Mouse (Mus musculus) neural tube, embryonic 13.5 days (tissue): ENCODE measurements around the gene Golph3. TPM values are rescaled to one million over a fixed set of nuclear protein-coding genes. Genes with fewer than 3 reads are reported as not detected.

Experiments used
- ATAC-seq: fragments of 200-750 bp; cut with Nextera tagmentation; 2 replicates; pipeline ENCODE4 v1.8.0; 2017; ENCODE audit warnings: low read depth, mild to moderate bottlenecking, moderate TSS enrichment, moderate library complexity
- H3K27ac ChIP-seq: fragments of 300-500 bp; sonication (generic); replicated peaks from 2 replicates; pipeline ENCODE4 v1.5.1; 2015; ENCODE audit warnings: moderate library complexity, mild to moderate bottlenecking, inconsistent platforms
- H3K27me3 ChIP-seq: fragments of 300-500 bp; sonication (generic); 2 replicates; pipeline ENCODE4 v1.6.1; 2015; ENCODE audit warnings: mild to moderate bottlenecking, inconsistent platforms
- H3K36me3 ChIP-seq: fragments of 300-500 bp; sonication (generic); 2 replicates; pipeline ENCODE4 v1.6.1; 2015; ENCODE audit warnings: mild to moderate bottlenecking, inconsistent platforms
- H3K4me1 ChIP-seq: fragments of 300-500 bp; sonication (generic); replicated peaks from 2 replicates; pipeline ENCODE4 v1.6.1; 2015; ENCODE audit warnings: inconsistent platforms
- H3K4me2 ChIP-seq: fragments of 300-500 bp; sonication (generic); 2 replicates; pipeline ENCODE4 v1.6.1; 2015; ENCODE audit warnings: inconsistent platforms, mild to moderate bottlenecking, moderate library complexity
- H3K4me3 ChIP-seq: fragments of 300-500 bp; sonication (generic); 2 replicates; pipeline ENCODE4 v1.5.1; 2015; ENCODE audit warnings: mild to moderate bottlenecking, inconsistent platforms
- H3K9ac ChIP-seq: fragments of 300-500 bp; sonication (generic); 2 replicates; pipeline ENCODE4 v1.6.1; 2015; ENCODE audit warnings: moderate library complexity, mild to moderate bottlenecking, inconsistent platforms
- H3K9me3 ChIP-seq: fragments of 300-500 bp; sonication (generic); 2 replicates; pipeline ENCODE4 v1.6.1; 2016; ENCODE audit warnings: inconsistent platforms
- WGBS: fragments of 180-500 bp; shearing (Covaris S2); methylation state at CpG from one replicate; pipeline ENCODE4 v1.1.7; 2015; 5-methylcytosine and 5-hydroxymethylcytosine counted together
- polyA plus RNA-seq: library from polyadenylated mRNA; unstranded; fragments of >200 nt; fragmentation: Nextera tagmentation; extraction: Ambion mirVana; gene quantifications from 2 replicates; pipeline ENCODE4 v1.2.1, GENCODE M21; 2015

Golph3 gene
- polyA plus RNA-seq, 1 experiment from 2014 or later, result 82.9 TPM

DNA sequence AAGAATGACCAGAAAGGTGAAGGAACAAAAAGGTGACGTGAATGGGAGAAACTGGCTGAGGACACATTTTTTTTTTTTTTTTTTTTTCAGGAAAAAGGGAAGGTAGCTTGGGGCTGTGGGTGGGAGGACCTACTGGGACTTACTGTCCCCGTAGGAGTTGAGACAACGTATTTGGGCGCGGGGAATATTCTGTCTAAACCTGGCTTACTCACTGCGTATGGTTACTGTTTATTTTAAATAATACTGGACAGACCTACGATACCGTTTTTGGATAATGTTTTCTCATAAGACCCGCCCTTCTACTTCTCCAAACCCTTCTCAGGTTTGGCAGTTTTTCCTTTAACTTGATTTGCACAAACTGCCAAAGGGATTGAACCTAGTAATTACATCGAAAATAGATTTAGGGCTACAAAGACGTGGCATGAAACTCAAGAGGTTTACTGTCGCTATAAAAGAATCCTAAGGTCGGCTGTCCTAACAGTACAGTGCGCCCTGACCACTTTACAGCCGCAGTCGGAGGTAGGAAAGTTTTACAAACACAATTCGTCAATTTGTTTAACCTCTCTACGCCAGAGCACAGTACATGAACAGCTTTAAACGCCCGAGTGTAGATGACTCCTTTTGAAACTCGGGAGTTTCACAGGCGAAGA is 684 bp upstream of the Golph3 start:
- peaks cover 31% of the 10 kb centered on the region for H3K4me1 ChIP-seq
- H3K36me3 ChIP-seq, result no peaks in the 10 kb centered on the region
- H3K4me3 ChIP-seq, result peak overlapping the region; percentile 100
- no peaks in the 10 kb centered on the region for H3K9me3 ChIP-seq
- 5% methylated on average over 22 of the region's 22 CpGs for WGBS
- peak overlapping the region; percentile 79 for H3K4me2 ChIP-seq
- no peak; the same call in 1 of the 2 replicates for ATAC-seq
- H3K27ac ChIP-seq, result peak overlapping the region; percentile 94
- peaks cover 10% of the 10 kb centered on the region for H3K27me3 ChIP-seq
- peak overlapping the region; percentile 98 for H3K9ac ChIP-seq

GRCm38 (mm10) chr15:12321788-12322621 is 755 bp downstream of the Golph3 start, which contains the start of gene 1810049J17Rik:
1810049J17Rik (minus strand) TSS chr15:12321899.
- peak within 1 kb of the TSS; percentile 79 for H3K4me2 ChIP-seq
- ATAC-seq, result peak; percentile 36
- WGBS, result under 1% methylated on average over 68 of the region's 70 CpGs

DNA sequence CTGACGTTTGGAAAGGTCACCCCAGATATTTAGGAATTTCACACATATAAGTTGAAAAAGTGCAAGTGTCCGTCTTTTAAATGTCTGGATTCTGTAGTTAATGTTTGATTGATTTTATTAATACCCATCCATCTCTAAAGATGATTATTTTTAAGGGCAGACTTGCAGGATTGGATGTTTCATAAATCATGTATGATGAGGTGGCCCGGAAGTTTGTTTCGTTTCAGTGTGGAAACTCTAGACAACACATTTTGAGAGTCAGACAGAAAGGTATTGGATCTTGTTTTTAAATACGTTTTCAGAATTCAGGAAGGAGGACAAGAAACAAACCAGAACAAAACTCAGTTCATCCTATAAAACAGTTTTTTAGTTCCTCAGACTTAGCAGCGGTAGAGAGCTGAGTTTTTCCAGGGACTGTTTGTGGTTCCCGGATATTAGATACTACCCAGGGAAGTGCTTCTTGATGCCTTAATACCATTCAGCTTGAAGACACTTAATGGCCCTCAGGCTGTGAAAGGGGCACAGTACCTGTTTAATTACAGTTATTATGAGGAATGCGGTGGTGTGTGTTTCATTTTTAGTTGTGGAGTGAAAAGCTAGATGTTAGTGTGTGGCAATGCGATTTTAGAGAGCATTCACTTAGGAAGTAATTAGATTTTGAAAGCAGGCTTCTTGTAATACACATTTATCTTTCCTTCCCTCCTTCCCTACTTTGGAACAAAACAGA is 1.6 kb downstream of the Golph3 start:
- WGBS, result 14% methylated on average over 9 of the region's 9 CpGs
- Histone ChIP-seq H3K27me3 (peaks cover 10% of the 10 kb centered on the region), H3K9ac (peak overlapping the region; percentile 98), H3K36me3 (0 out of 2 replicates have a peak, but pooled peaks cover 5% of the 10 kb centered on the region), H3K4me3 (peak overlapping the region; percentile 100), H3K27ac (no peak overlapping the region), H3K9me3 (no peaks in the 10 kb centered on the region), H3K4me2 (peak overlapping the region; percentile 79), H3K4me1 (peaks cover 40% of the 10 kb centered on the region)
- ATAC-seq, result no peak

More at GRCm38 (mm10) chr15:12321788-12322621, 755 bp downstream of the Golph3 start, which contains the start of gene 1810049J17Rik:
- Histone ChIP-seq H3K9me3 (no peaks in the 10 kb centered on the region), H3K27ac (peak within 1 kb of the TSS; percentile 94), H3K36me3 (0 out of 2 replicates have a peak, but pooled peaks cover 5% of the 10 kb centered on the region), H3K4me3 (peak within 1 kb of the TSS; percentile 100), H3K4me1 (peaks cover 39% of the 10 kb centered on the region), H3K27me3 (peaks cover 10% of the 10 kb centered on the region), H3K9ac (peak within 1 kb of the TSS; percentile 98)

GRCm38 (mm10) chr15:12324326-12324725 is 3.1 kb downstream of the Golph3 start:
- H3K4me2 ChIP-seq, result peak overlapping the region; percentile 79
- peaks cover 5% of the 10 kb centered on the region for H3K27me3 ChIP-seq
- H3K4me1 ChIP-seq, result peaks cover 49% of the 10 kb centered on the region
- H3K27ac ChIP-seq, result no peak overlapping the region
- 0 out of 2 replicates have a peak, but pooled peaks cover 5% of the 10 kb centered on the region for H3K36me3 ChIP-seq
- 100% methylated on average over 1 of the region's 1 CpGs for WGBS
- no peaks in the 10 kb centered on the region for H3K9me3 ChIP-seq
- ATAC-seq, result no peak
- H3K4me3 ChIP-seq, result no peak overlapping the region
- H3K9ac ChIP-seq, result no peak overlapping the region

GRCm38 (mm10) chr15:12330389-12330788 is 9.1 kb downstream of the Golph3 start:
- Histone ChIP-seq H3K36me3 (0 out of 2 replicates have a peak, but pooled peaks cover 5% of the 10 kb centered on the region), H3K27ac (no peak overlapping the region), H3K4me2 (no peak overlapping the region), H3K9ac (no peak overlapping the region), H3K4me1 (peaks cover 34% of the 10 kb centered on the region), H3K4me3 (no peak overlapping the region), H3K27me3 (no peaks in the 10 kb centered on the region), H3K9me3 (no peaks in the 10 kb centered on the region)
- WGBS, result 81% methylated on average over 3 of the region's 3 CpGs
- no peak for ATAC-seq

DNA sequence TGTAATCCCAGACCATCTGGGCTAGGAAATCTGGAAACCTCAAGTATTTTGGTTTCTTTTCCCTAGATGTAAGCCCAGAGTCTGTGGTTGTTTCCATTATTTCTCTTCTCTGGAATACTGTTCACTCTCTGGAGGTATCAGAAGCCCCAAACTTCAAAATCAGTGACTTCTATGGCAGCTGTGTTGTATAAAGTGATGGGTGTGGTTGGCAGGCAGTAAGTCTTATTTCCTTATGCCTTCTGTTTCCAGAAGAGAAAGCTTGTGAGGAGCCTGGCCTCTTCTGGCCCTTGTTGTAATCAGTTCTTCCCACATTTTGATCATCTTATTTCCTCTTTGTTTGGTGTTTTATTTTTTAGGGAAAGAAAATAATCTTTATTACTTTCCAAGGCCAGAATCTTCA is 9.6 kb downstream of the Golph3 start:
- Histone ChIP-seq H3K9me3 (no peaks in the 10 kb centered on the region), H3K36me3 (0 out of 2 replicates have a peak, but pooled peaks cover 2% of the 10 kb centered on the region), H3K4me3 (no peak overlapping the region), H3K4me1 (peaks cover 29% of the 10 kb centered on the region), H3K27ac (no peak overlapping the region), H3K9ac (no peak overlapping the region), H3K4me2 (no peak overlapping the region), H3K27me3 (no peaks in the 10 kb centered on the region)
- ATAC-seq, result no peak

DNA sequence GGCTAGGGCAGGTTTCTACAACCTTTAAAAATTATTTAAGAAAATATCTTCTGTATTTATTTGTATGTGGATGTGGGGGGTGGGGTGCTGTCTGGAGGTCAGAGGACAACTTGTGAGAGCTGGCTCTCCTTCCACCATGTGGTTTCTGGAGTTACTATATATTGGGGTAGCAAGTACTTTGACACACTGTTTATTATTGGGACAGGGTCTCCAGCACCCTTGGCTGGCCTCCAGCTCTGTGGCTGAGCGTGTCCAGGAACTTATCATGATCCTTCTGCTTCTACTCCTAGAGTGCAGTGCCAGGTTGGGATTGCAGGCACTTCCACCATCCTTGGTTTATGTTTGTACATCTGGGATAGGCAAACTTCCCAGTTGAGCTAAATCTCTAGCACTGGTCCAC is 10.1 kb downstream of the Golph3 start:
- Histone ChIP-seq H3K27ac (no peak overlapping the region), H3K36me3 (no peaks in the 10 kb centered on the region), H3K9me3 (no peaks in the 10 kb centered on the region), H3K4me2 (no peak overlapping the region), H3K9ac (no peak overlapping the region), H3K4me1 (peaks cover 24% of the 10 kb centered on the region), H3K27me3 (no peaks in the 10 kb centered on the region), H3K4me3 (no peak overlapping the region)
- ATAC-seq, result no peak
- WGBS, result 72% methylated on average over 1 of the region's 1 CpGs

GRCm38 (mm10) chr15:12334381-12334780 is 13.1 kb downstream of the Golph3 start:
- peaks cover 20% of the 10 kb centered on the region; the same call in 1 of the 2 replicates for H3K4me1 ChIP-seq
- no peak for ATAC-seq
- 93% methylated on average over 4 of the region's 4 CpGs for WGBS
- no peaks in the 10 kb centered on the region for H3K36me3 ChIP-seq
- no peak overlapping the region for H3K4me2 ChIP-seq
- no peaks in the 10 kb centered on the region for H3K27me3 ChIP-seq
- no peak overlapping the region for H3K4me3 ChIP-seq
- H3K27ac ChIP-seq, result no peak overlapping the region
- H3K9me3 ChIP-seq, result no peaks in the 10 kb centered on the region
- no peak overlapping the region for H3K9ac ChIP-seq

DNA sequence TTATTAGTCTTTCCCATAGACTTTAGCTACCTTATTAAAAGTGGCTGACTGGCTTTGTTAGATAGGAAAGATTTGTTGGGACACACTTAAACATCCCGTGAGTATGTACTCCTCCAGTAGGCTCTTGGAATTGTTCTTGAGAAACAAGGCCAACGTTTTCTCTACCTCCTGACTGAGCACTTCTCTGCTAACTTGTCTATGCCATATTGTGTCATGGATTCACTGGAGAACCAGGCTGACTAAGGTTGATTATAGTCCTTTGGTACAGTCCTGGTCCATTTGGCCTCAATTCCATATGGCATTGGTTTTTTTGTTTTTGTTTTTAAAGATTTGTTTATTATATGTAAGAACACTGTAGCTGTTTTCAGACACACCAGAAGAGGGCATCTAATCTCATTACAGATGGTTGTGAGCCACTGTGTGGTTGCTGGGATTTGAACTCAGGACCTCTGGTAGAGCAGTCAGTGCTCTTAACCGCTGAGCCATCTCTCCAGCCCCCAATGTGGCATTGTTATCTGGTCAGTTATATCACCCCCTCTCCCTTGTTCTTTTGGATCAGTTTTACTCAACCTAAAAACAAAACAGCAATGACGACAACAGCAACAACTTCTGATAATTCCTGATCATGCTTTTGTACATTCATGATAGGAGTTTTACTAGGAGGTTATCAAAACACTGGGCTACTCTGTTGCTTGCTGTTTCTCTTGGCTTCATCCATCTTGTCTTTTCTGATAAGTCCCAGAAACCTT is 16.0 kb downstream of the Golph3 start:
- no peak overlapping the region for H3K4me3 ChIP-seq
- H3K9ac ChIP-seq, result no peak overlapping the region
- H3K36me3 ChIP-seq, result no peaks in the 10 kb centered on the region; the same call in 1 of the 2 replicates
- no peak for ATAC-seq
- H3K4me1 ChIP-seq, result peaks cover 16% of the 10 kb centered on the region; the same call in 1 of the 2 replicates
- H3K4me2 ChIP-seq, result no peak overlapping the region
- no peaks in the 10 kb centered on the region for H3K9me3 ChIP-seq
- H3K27me3 ChIP-seq, result no peaks in the 10 kb centered on the region
- WGBS, result 89% methylated on average over 4 of the region's 4 CpGs
- H3K27ac ChIP-seq, result no peak overlapping the region

DNA sequence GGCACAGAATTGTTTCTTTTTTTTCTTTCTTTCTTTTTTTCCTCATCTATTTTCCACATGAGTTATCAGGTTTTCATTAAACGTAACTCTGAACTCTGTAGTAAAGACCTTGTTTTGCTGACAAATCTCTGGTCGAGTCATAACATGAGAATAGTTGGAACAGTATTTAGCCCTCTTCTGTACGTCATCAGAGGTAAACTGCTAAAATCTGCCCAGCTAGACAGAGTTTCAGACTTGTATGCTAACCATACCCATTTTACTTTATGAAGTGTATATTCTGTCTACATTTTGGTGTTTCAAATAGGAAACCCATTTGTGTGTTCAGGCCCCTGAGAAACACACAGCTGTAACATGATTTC is 16.5 kb downstream of the Golph3 start:
- no peaks in the 10 kb centered on the region; the same call in none of the 2 replicates for H3K36me3 ChIP-seq
- WGBS, result 84% methylated on average over 3 of the region's 3 CpGs
- no peak for ATAC-seq

More for the DNA sequence above, 16.5 kb downstream of the Golph3 start:
- no peak overlapping the region for H3K9ac ChIP-seq
- no peak overlapping the region for H3K4me2 ChIP-seq
- H3K4me1 ChIP-seq, result peaks cover 16% of the 10 kb centered on the region; the same call in 1 of the 2 replicates
- H3K4me3 ChIP-seq, result no peak overlapping the region
- H3K27me3 ChIP-seq, result no peaks in the 10 kb centered on the region
- H3K27ac ChIP-seq, result no peak overlapping the region
- no peaks in the 10 kb centered on the region for H3K9me3 ChIP-seq
